Comparison of ENCODE assay signal across 16 mouse cellular contexts in the genomic region with DNA sequence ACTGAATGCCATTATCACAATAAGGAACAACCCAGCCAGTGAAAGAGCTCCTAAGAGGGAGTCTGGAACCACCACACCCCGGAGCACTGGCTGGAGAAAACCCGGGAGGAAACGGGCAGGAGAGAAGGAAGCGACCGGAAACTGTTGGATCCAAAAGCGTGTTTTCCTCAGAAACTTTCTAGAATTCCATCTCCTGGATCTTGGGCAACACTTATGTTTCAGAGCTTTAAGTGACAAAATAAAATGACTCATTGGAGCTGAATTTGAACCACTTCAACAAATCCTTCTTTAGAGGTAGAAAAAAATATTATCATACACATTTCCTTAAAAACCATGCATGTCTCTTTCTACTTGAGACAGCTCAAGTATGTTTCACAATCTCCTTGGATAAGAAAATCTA.
"Had no signal": no experiment of that assay in that cellular context is flagged by ENCODE, and none has a peak within 500 bp of the region (broad histone marks: within the 10 kb centered on the region; RNA-seq: fewer than 3 reads in every experiment).

No protein-coding gene starts in this region.

- H3K4me2 ChIP-seq: neural tube, embryonic 12.5 days; neural tube, embryonic 15.5 days; stomach, embryonic 15.5 days had no signal

- H3K4me3 ChIP-seq: neural tube, embryonic 12.5 days; neural tube, embryonic 15.5 days; stomach, embryonic 15.5 days had no signal

- H3K27me3 ChIP-seq: neural tube, embryonic 12.5 days; neural tube, embryonic 15.5 days; stomach, embryonic 15.5 days had no signal

- H3K9me3 ChIP-seq: neural tube, embryonic 15.5 days; stomach, embryonic 15.5 days had no signal

- H3K36me3 ChIP-seq: neural tube, embryonic 15.5 days; stomach, embryonic 15.5 days had no signal

- H3K4me1 ChIP-seq: stomach, embryonic 15.5 days had no signal

- H3K9ac ChIP-seq: neural tube, embryonic 12.5 days; neural tube, embryonic 15.5 days; stomach, embryonic 15.5 days had no signal

- H3K27ac ChIP-seq: neural tube, embryonic 12.5 days; neural tube, embryonic 15.5 days; stomach, embryonic 15.5 days; stomach, postnatal 0 days had no signal

- DNase-seq: retina, postnatal 1 day; right cerebral cortex, adult 18-20 months; right cerebral cortex, postnatal 14 days; right cerebral cortex, postnatal 25 days; right cerebral cortex, postnatal 4 days; spleen, adult 18-20 months; thymus, adult 18-20 months; thymus, adult 2 months; thymus, postnatal 14 days; thymus, postnatal 25 days; thymus, postnatal 36 days; thymus, postnatal 4 days had no signal
